Mouse (Mus musculus) embryonic facial prominence, embryonic 15.5 days (tissue): ENCODE measurements around the gene Rnf26. TPM values are rescaled to one million over a fixed set of nuclear protein-coding genes. Genes with fewer than 3 reads are reported as not detected.

Experiments
- ATAC-seq: fragments of 200-750 bp; cut with Nextera tagmentation; 2 replicates; pipeline ENCODE4 v1.8.0; 2017; ENCODE audit warnings: low read depth, moderate TSS enrichment; ENCODE audit not compliant: insufficient number of reproducible peaks, low FRiP score, low TSS enrichment
- H3K27ac ChIP-seq: fragments of 300-500 bp; sonication (generic); replicated peaks from 2 replicates; pipeline ENCODE4 v1.5.1; 2015; ENCODE audit warnings: mild to moderate bottlenecking, inconsistent platforms
- H3K27me3 ChIP-seq: fragments of 300-500 bp; sonication (generic); 2 replicates; pipeline ENCODE4 v1.6.1; 2015; ENCODE audit warnings: inconsistent platforms
- H3K36me3 ChIP-seq: fragments of 300-500 bp; sonication (generic); 2 replicates; pipeline ENCODE4 v1.6.1; 2015; ENCODE audit warnings: mild to moderate bottlenecking, inconsistent platforms
- H3K4me1 ChIP-seq: fragments of 300-500 bp; sonication (generic); 2 replicates; pipeline ENCODE4 v1.6.1; 2015; ENCODE audit warnings: inconsistent platforms
- H3K4me2 ChIP-seq: fragments of 300-500 bp; sonication (generic); replicated peaks from 2 replicates; pipeline ENCODE4 v1.6.1; 2015; ENCODE audit warnings: mild to moderate bottlenecking, inconsistent platforms
- H3K4me3 ChIP-seq: fragments of 300-500 bp; sonication (generic); replicated peaks from 2 replicates; pipeline ENCODE4 v1.5.1; 2015; ENCODE audit warnings: mild to moderate bottlenecking, inconsistent platforms
- H3K9ac ChIP-seq: fragments of 300-500 bp; sonication (generic); 2 replicates; pipeline ENCODE4 v1.6.1; 2015; ENCODE audit warnings: inconsistent platforms
- H3K9me3 ChIP-seq: fragments of 300-500 bp; sonication (generic); replicated peaks from 2 replicates; pipeline ENCODE4 v1.6.1; 2016; ENCODE audit warnings: inconsistent platforms
- WGBS: fragments of 180-500 bp; shearing (Covaris S2); methylation state at CpG from one replicate; pipeline ENCODE4 v1.1.7; 2015; 5-methylcytosine and 5-hydroxymethylcytosine counted together
- polyA plus RNA-seq: library from polyadenylated mRNA; unstranded; fragments of >200 nt; fragmentation: Nextera tagmentation; extraction: Ambion mirVana; gene quantifications from 2 replicates; pipeline ENCODE4 v1.2.1, GENCODE M21; 2015

The Rnf26 gene
- polyA plus RNA-seq, 1 experiment from 2014 or later, result 68.0 TPM

- peaks cover 56% of the 10 kb centered on the region for H3K4me1 ChIP-seq
- WGBS, result 68% methylated on average over 10 of the region's 10 CpGs
- H3K4me3 ChIP-seq, result no peak overlapping the region
- ATAC-seq, result no peak
- no peaks in the 10 kb centered on the region for H3K9me3 ChIP-seq
- 0 out of 2 replicates have a peak overlapping the region, but pooled peaks have one; percentile 25 for H3K27ac ChIP-seq
- no peak overlapping the region for H3K4me2 ChIP-seq
- no peak overlapping the region for H3K9ac ChIP-seq
- no peaks in the 10 kb centered on the region for H3K27me3 ChIP-seq
- H3K36me3 ChIP-seq, result no peaks in the 10 kb centered on the region
Measured at GRCm38 (mm10) chr9:44079997-44080780, 33.1 kb downstream of the Rnf26 start.

GRCm38 (mm10) chr9:44078955-44079756 lies 34.2 kb downstream of the Rnf26 start:
- peak; percentile 66 for ATAC-seq
- H3K9ac ChIP-seq, result no peak overlapping the region
- H3K4me3 ChIP-seq, result no peak overlapping the region

GRCm38 (mm10) chr9:44078136-44078797 lies 35.0 kb downstream of the Rnf26 start:
- no peak overlapping the region for H3K27ac ChIP-seq
- H3K27me3 ChIP-seq, result no peaks in the 10 kb centered on the region
- H3K4me1 ChIP-seq, result peaks cover 39% of the 10 kb centered on the region
- no peaks in the 10 kb centered on the region for H3K36me3 ChIP-seq
- H3K4me3 ChIP-seq, result no peak overlapping the region
- ATAC-seq, result no peak
- 78% methylated on average over 10 of the region's 10 CpGs for WGBS
- H3K9ac ChIP-seq, result no peak overlapping the region
- H3K9me3 ChIP-seq, result no peaks in the 10 kb centered on the region
- no peak overlapping the region for H3K4me2 ChIP-seq

More at GRCm38 (mm10) chr9:44078955-44079756, 34.2 kb downstream of the Rnf26 start:
- peaks cover 47% of the 10 kb centered on the region for H3K4me1 ChIP-seq
- no peak overlapping the region for H3K4me2 ChIP-seq
- WGBS, result 27% methylated on average over 16 of the region's 16 CpGs
- 0 out of 2 replicates have a peak overlapping the region, but pooled peaks have one; percentile 17 for H3K27ac ChIP-seq
- no peaks in the 10 kb centered on the region for H3K9me3 ChIP-seq
- H3K27me3 ChIP-seq, result no peaks in the 10 kb centered on the region
- H3K36me3 ChIP-seq, result no peaks in the 10 kb centered on the region

- H3K4me3 ChIP-seq, result no peak overlapping the region
- no peak for ATAC-seq
- 78% methylated on average over 11 of the region's 11 CpGs for WGBS
- H3K9ac ChIP-seq, result no peak overlapping the region
- H3K27ac ChIP-seq, result no peak overlapping the region
- H3K27me3 ChIP-seq, result no peaks in the 10 kb centered on the region
- H3K4me2 ChIP-seq, result no peak overlapping the region
- H3K36me3 ChIP-seq, result no peaks in the 10 kb centered on the region
- no peaks in the 10 kb centered on the region for H3K9me3 ChIP-seq
- peaks cover 42% of the 10 kb centered on the region for H3K4me1 ChIP-seq
Measured at GRCm38 (mm10) chr9:44077266-44077910, 35.9 kb downstream of the Rnf26 start.

- ATAC-seq, result no peak
- no peaks in the 10 kb centered on the region for H3K36me3 ChIP-seq
- H3K27me3 ChIP-seq, result no peaks in the 10 kb centered on the region
- H3K4me2 ChIP-seq, result no peak overlapping the region
- no peak overlapping the region for H3K9ac ChIP-seq
- H3K4me1 ChIP-seq, result peaks cover 48% of the 10 kb centered on the region
- no peaks in the 10 kb centered on the region for H3K9me3 ChIP-seq
- 17% methylated on average over 5 of the region's 5 CpGs for WGBS
- H3K4me3 ChIP-seq, result no peak overlapping the region
- no peak overlapping the region for H3K27ac ChIP-seq
Measured at GRCm38 (mm10) chr9:44076764-44077120, 36.6 kb downstream of the Rnf26 start.

GRCm38 (mm10) chr9:44075996-44076763 lies 37.1 kb downstream of the Rnf26 start:
- Histone ChIP-seq H3K9me3 (no peaks in the 10 kb centered on the region), H3K4me1 (peaks cover 46% of the 10 kb centered on the region), H3K9ac (no peak overlapping the region), H3K4me3 (no peak overlapping the region), H3K27me3 (no peaks in the 10 kb centered on the region), H3K27ac (no peak overlapping the region), H3K4me2 (no peak overlapping the region), H3K36me3 (no peaks in the 10 kb centered on the region)
- 62% methylated on average over 16 of the region's 16 CpGs for WGBS
- ATAC-seq, result no peak

- Histone ChIP-seq H3K27ac (no peak overlapping the region), H3K4me1 (peaks cover 45% of the 10 kb centered on the region), H3K36me3 (no peaks in the 10 kb centered on the region), H3K4me3 (no peak overlapping the region), H3K4me2 (no peak overlapping the region), H3K27me3 (no peaks in the 10 kb centered on the region), H3K9ac (no peak overlapping the region), H3K9me3 (no peaks in the 10 kb centered on the region)
- no peak for ATAC-seq
- 76% methylated on average over 24 of the region's 24 CpGs for whole genome bisulfite sequencing
Measured at GRCm38 (mm10) chr9:44075276-44075995, 37.9 kb downstream of the Rnf26 start.

GRCm38 (mm10) chr9:44074395-44075275 lies 38.7 kb downstream of the Rnf26 start:
- no peak for ATAC-seq
- 64% methylated on average over 9 of the region's 9 CpGs for WGBS
- H3K4me3 ChIP-seq, result no peak overlapping the region
- H3K9ac ChIP-seq, result no peak overlapping the region
- no peaks in the 10 kb centered on the region for H3K9me3 ChIP-seq
- H3K4me1 ChIP-seq, result peaks cover 41% of the 10 kb centered on the region
- H3K36me3 ChIP-seq, result no peaks in the 10 kb centered on the region
- H3K27me3 ChIP-seq, result no peaks in the 10 kb centered on the region
- no peak overlapping the region for H3K4me2 ChIP-seq
- no peak overlapping the region for H3K27ac ChIP-seq

GRCm38 (mm10) chr9:44073115-44073514 lies 40.2 kb downstream of the Rnf26 start:
- no peaks in the 10 kb centered on the region for H3K36me3 ChIP-seq
- H3K27me3 ChIP-seq, result no peaks in the 10 kb centered on the region
- no peak overlapping the region for H3K9ac ChIP-seq
- WGBS, result 69% methylated on average over 5 of the region's 5 CpGs
- no peak for ATAC-seq
- no peak overlapping the region for H3K4me2 ChIP-seq
- no peak overlapping the region for H3K27ac ChIP-seq
- peaks cover 32% of the 10 kb centered on the region for H3K4me1 ChIP-seq
- no peak overlapping the region for H3K4me3 ChIP-seq
- H3K9me3 ChIP-seq, result no peaks in the 10 kb centered on the region
